Mouse (Mus musculus) splenic B cell, adult 2 months (primary cell): Measurements from ENCODE around the gene Pacsin1.
"Not testable (repeated sequence)": the region's sequence is repeated elsewhere in the genome, so short reads cannot be mapped to it uniquely, and the experiment has no call there.

Source experiments
- DNase-seq: peaks from one replicate; pipeline ENCODE4 v3.0.0-alpha.2; 2011; ENCODE audit warnings: low read depth, low spot score
- H3K27me3 ChIP-seq: 2 replicates; pipeline ENCODE4 v1.6.1; 2012; ENCODE audit warnings: mild to moderate bottlenecking, low read length, moderate library complexity, mixed read lengths; ENCODE audit not compliant: control insufficient read depth, poor library complexity, insufficient read depth, severe bottlenecking
- H3K36me3 ChIP-seq: 2 replicates; pipeline ENCODE4 v1.6.1; 2012; ENCODE audit warnings: mild to moderate bottlenecking, low read length, moderate library complexity, mixed read lengths; ENCODE audit not compliant: control insufficient read depth, poor library complexity, insufficient read depth, severe bottlenecking

Gene Pacsin1

GRCm38 (mm10) chr17:27626681-27627080 is 28.6 kb upstream of the Pacsin1 start:
- H3K36me3 ChIP-seq: peaks cover 4% of the 10 kb centered on the region
- no peak for DNase-seq
- no peaks in the 10 kb centered on the region for H3K27me3 ChIP-seq

DNA sequence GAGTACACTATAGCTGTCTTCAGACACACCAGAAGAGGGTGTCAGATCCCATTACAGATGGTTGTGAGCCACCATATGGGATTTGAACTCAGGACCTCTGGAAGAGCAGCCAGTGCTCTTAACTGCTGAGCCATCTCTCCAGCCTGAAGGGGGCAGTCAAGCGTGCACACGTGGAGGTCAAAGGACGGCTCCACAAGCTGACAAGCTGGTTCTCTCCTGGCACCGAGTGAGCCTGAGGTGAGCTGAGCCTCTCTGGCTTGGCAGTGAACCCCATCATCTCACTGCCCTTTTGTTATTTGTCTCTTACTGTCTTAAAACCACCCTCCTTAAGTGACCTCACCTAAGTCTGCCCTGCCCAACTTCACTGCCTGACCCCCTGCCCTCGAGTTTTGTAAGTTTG is 27.9 kb upstream of the Pacsin1 start:
- Histone ChIP-seq H3K36me3 (peaks cover 5% of the 10 kb centered on the region), H3K27me3 (no peaks in the 10 kb centered on the region)
- DNase-seq: no peak

DNA sequence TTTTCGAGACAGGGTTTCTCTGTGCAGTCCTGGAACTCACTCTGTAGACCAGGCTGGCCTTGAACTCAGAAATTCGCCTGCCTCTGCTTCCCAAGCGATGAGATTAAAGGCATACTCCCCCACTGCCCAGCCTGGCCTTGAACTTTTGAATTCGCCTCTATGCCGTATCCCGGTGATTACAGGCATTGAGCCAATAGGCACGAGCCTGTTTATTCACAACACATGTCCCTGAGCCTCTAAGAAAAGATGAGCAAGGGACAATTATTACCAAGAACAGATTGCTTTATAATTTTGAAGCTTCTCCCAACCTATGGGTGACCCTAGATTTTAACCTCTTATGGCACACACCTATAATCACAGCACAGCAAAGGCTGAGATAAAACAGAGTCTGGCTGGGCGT is 26.9 kb upstream of the Pacsin1 start:
- Histone ChIP-seq H3K36me3 (peaks cover 5% of the 10 kb centered on the region), H3K27me3 (no peaks in the 10 kb centered on the region)
- DNase-seq: no peak

GRCm38 (mm10) chr17:27629249-27630020 is 25.9 kb upstream of the Pacsin1 start:
- peak; percentile 88 for DNase-seq
- H3K27me3 ChIP-seq: no peaks in the 10 kb centered on the region
- peaks cover 7% of the 10 kb centered on the region for H3K36me3 ChIP-seq

GRCm38 (mm10) chr17:27634871-27635574 is 20.3 kb upstream of the Pacsin1 start, which contains the start of gene RPS10-NUDT3:
Gene RPS10-NUDT3 (minus strand): TSS chr17:27635222.
- peaks cover 7% of the 10 kb centered on the region for H3K36me3 ChIP-seq
- peak; percentile 93 for DNase-seq
- no peaks in the 10 kb centered on the region for H3K27me3 ChIP-seq

DNA sequence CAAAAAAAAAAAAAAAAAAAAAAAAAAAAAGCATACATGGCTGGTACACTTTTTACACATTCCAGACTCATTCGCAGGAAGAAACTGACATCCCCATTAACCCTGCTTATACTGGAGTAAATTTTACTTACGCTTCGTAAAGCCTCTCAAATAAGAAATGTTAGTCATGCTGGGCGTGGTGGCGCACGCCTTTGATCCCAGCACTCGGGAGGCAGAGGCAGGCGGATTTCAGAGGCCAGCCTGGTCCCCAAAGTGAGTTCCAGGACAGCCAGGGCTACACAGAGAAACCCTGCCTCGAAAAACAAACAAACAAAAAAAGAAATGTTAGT is 19.8 kb upstream of the Pacsin1 start:
- DNase-seq, H3K36me3 ChIP-seq, H3K27me3 ChIP-seq: not testable (repeated sequence)

- no peak for DNase-seq
- H3K27me3 ChIP-seq: no peaks in the 10 kb centered on the region
- peaks cover 6% of the 10 kb centered on the region for H3K36me3 ChIP-seq
Measured at GRCm38 (mm10) chr17:27636132-27637020, 18.9 kb upstream of the Pacsin1 start, which contains the start of gene Rps10. Gene Rps10 (minus strand): TSS chr17:27636669.

- no peaks in the 10 kb centered on the region for H3K27me3 ChIP-seq
- peaks cover 2% of the 10 kb centered on the region for H3K36me3 ChIP-seq
- no peak for DNase-seq
Measured at GRCm38 (mm10) chr17:27637333-27637732, 18.0 kb upstream of the Pacsin1 start.

GRCm38 (mm10) chr17:27638921-27639332 is 16.4 kb upstream of the Pacsin1 start:
- peak; percentile 64 for DNase-seq
- H3K27me3 ChIP-seq: no peaks in the 10 kb centered on the region
- no peaks in the 10 kb centered on the region for H3K36me3 ChIP-seq

- not testable (repeated sequence) for H3K36me3 ChIP-seq, H3K27me3 ChIP-seq
- DNase-seq: peak; percentile 41
Measured at GRCm38 (mm10) chr17:27639851-27640250, 15.5 kb upstream of the Pacsin1 start.

GRCm38 (mm10) chr17:27642491-27643062 is 12.7 kb upstream of the Pacsin1 start:
- no peak for DNase-seq
- no peaks in the 10 kb centered on the region for H3K27me3 ChIP-seq

DNA sequence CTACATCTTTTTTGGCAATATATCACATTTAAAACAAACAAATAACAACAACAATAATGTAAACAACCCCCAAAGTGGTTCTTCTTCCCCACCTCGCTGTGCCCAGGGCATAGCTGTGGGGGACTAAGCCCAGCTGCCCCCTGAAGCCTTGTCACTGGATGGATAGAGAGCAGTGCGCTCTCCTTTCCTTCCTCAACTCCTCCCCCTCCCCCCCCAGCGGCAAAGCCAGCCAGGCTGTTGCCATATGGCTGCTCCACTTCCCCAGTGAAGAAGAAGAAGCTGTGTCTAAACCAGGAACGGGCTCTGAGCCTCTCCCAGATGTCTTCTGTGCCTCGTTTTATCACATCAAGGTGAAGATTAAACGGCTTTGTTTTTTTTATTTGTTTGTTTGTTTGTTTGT is 12.2 kb upstream of the Pacsin1 start:
- H3K27me3 ChIP-seq: no peaks in the 10 kb centered on the region
- DNase-seq: no peak
- H3K36me3 ChIP-seq: no peaks in the 10 kb centered on the region

More at GRCm38 (mm10) chr17:27642491-27643062, 12.7 kb upstream of the Pacsin1 start:
- no peaks in the 10 kb centered on the region for H3K36me3 ChIP-seq

DNA sequence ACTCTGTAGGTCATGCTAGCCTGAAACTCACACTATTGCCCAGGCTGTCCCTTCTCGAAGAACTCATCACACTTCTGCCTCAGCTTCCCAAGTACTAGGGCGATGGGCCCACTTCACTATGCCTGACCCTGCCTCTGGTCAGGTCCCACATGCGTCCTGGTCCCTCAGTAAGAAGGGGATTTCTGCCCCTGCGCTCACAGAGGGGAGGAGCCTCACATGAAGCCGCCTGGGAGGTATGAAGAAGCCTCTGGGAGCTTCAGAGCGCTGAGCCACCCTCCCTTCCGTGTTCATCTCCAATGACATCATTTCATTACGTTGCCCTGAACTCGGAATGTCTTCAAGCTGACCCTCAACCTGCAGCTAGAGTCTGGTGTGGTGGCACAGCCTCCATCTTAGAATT is 11.6 kb upstream of the Pacsin1 start:
- no peak for DNase-seq
- Histone ChIP-seq H3K36me3 (no peaks in the 10 kb centered on the region), H3K27me3 (no peaks in the 10 kb centered on the region)

DNA sequence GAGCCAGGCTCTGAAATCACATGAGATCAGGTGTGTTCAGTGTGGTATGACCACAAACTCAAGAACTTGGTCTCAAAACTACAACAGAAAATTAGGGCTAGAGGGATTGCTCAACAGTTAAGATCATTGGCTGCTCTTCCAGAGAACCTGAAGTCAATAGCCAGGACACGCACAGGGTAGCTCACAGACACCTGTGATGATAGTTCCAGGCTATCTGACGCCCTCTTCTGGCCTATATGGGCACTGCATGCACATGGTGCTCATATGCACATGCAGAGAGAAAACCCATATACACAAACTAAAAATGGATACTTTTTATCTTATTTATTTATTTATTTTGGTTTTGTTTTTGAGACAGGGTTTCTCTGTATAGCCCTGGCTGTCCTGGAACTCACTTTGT is 10.7 kb upstream of the Pacsin1 start:
- Histone ChIP-seq H3K27me3 (no peaks in the 10 kb centered on the region), H3K36me3 (no peaks in the 10 kb centered on the region)
- peak; percentile 34 for DNase-seq
